Mouse (Mus musculus): Measurements from ENCODE around the gene Fam240a. TPM values are rescaled to one million over a fixed set of nuclear protein-coding genes. Genes with fewer than 3 reads are reported as not detected.

The Fam240a gene
- total and polyA plus RNA-seq, 3 experiments: not detected

DNA sequence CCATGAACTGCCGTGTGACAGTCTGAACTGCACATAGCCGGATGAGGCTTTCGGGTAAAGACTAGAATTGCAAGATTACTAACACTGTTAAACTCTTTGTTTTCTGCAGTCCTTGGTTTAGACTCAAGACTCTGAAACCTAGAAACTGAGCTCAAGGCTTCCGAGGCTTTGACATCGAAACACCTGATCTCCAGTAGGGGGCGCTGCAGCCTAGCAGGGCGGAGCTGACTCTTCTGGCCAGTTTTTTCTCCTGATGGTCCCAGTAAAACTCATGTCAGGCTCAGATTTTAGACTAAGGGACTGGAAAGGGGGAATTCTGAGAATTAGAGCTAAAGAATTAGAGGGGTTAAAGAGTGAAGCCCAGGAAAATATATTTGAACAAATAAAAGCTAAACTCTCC is 6.1 kb upstream of the Fam240a start:
- H3K4me3 ChIP-seq (ENCODE audit: control insufficient read depth in 1 of 2, insufficient read depth in 1 of 2, low read depth in 2 of 2, low read length in 2 of 2): no peak overlapping the region
- H3K9me3 ChIP-seq (replicated peaks; ENCODE audit: insufficient read depth, low read length): no peaks in the 10 kb centered on the region
- peak; percentile 48 for DNase-seq (ENCODE audit: low read depth, low spot score)
- H3K9ac ChIP-seq (ENCODE audit: control insufficient read depth, low read depth, low read length, poor library complexity, severe bottlenecking): no peak overlapping the region
- TF ChIP-seq CTCF (IDR thresholded peaks at IDR 0.05 in 2 of 3, conservative IDR thresholded peaks at IDR 0.05 in 1 of 3; ENCODE audit: control insufficient read depth in 1 of 3, insufficient read depth in 1 of 3, low read depth in 2 of 3, low read length in 3 of 3, poor library complexity in 1 of 3, severe bottlenecking in 1 of 3) (peak; percentile 72 to 89 (median 73)), RAD21 (IDR thresholded peaks at IDR 0.05; ENCODE audit: low read depth, low read length) (peak; percentile 64), SMC3 (IDR thresholded peaks at IDR 0.05; ENCODE audit: low read depth, low read length) (peak; percentile 46), MAX (IDR thresholded peaks at IDR 0.05; ENCODE audit: low read length) (no peak), TCF12 (IDR thresholded peaks at IDR 0.05; ENCODE audit: low read depth, low read length) (no peak), POLR2AphosphoS5 (IDR thresholded peaks at IDR 0.05; ENCODE audit: borderline replicate concordance, low read depth, low read length) (no peak)
- H3K27ac ChIP-seq (ENCODE audit: control insufficient read depth, low read depth, low read length): no peak overlapping the region
- H3K4me1 ChIP-seq (ENCODE audit: control insufficient read depth in 1 of 2, insufficient read depth in 2 of 2, low read length in 2 of 2): no peaks in the 10 kb centered on the region
- no peaks in the 10 kb centered on the region for H3K36me3 ChIP-seq (ENCODE audit: control insufficient read depth in 1 of 2, insufficient read depth in 2 of 2, low read length in 2 of 2)
- no peaks in the 10 kb centered on the region for H3K79me2 ChIP-seq (ENCODE audit: control insufficient read depth, insufficient read depth, low read length, poor library complexity)
- no peaks in the 10 kb centered on the region for H3K27me3 ChIP-seq (ENCODE audit: control insufficient read depth in 1 of 2, insufficient read depth in 2 of 2, low read length in 2 of 2)

DNA sequence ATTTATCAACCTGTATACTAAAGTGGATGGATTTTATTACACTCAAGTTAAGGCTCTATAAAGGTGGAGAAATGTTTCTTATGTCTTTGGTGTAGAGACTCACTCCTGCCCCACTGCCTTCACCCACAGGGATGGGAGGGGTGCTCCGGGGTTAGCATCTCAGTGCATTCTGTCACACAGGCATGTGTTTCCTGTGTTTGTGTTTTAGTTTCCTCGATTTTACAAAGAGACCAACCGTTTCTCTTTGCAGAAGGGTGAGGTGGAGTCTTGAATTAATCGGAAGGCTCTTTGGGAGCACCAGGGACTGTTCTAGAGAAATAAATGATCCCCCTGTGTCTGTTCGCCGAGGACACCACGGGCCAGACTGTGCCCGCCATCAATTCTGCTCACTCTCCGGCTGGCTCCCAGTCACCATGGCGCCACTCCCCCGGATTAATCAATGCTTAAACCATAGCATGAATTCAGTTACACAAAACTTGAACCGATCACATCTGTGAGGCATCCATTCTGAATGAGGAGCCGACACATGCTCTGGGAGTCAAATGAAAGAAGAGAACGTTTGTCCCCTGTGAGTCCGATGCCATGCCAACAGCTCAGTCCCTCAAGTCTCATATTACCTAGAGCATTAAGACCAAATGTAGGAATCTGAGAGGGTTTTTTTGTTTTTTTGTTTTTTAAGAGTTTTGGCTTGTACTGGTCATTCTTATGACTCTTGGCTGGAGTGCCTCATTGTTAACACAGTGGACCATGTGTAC is 4.2 kb upstream of the Fam240a start:
- Histone ChIP-seq H3K9ac (ENCODE audit: control insufficient read depth, low read depth, low read length, poor library complexity, severe bottlenecking) (no peak overlapping the region), H3K4me1 (ENCODE audit: control insufficient read depth in 1 of 2, insufficient read depth in 2 of 2, low read length in 2 of 2) (no peaks in the 10 kb centered on the region), H3K27me3 (ENCODE audit: control insufficient read depth in 1 of 2, insufficient read depth in 2 of 2, low read length in 2 of 2) (no peaks in the 10 kb centered on the region), H3K36me3 (ENCODE audit: control insufficient read depth in 1 of 2, insufficient read depth in 2 of 2, low read length in 2 of 2) (no peaks in the 10 kb centered on the region), H3K4me3 (ENCODE audit: control insufficient read depth in 1 of 2, insufficient read depth in 1 of 2, low read depth in 2 of 2, low read length in 2 of 2) (no peak overlapping the region), H3K9me3 (replicated peaks; ENCODE audit: insufficient read depth, low read length) (no peaks in the 10 kb centered on the region), H3K79me2 (ENCODE audit: control insufficient read depth, insufficient read depth, low read length, poor library complexity) (no peaks in the 10 kb centered on the region), H3K27ac (ENCODE audit: control insufficient read depth, low read depth, low read length) (no peak overlapping the region)
- DNase-seq (ENCODE audit: low read depth, low spot score): no peak
- TF ChIP-seq GABPA (IDR thresholded peaks at IDR 0.05; ENCODE audit: low read depth, low read length): no peak
- no peak for TF ChIP-seq MAZ (IDR thresholded peaks at IDR 0.05; ENCODE audit: low read depth, low read length)
- TF ChIP-seq MXI1 (IDR thresholded peaks at IDR 0.05; ENCODE audit: low read depth, low read length): no peak

DNA sequence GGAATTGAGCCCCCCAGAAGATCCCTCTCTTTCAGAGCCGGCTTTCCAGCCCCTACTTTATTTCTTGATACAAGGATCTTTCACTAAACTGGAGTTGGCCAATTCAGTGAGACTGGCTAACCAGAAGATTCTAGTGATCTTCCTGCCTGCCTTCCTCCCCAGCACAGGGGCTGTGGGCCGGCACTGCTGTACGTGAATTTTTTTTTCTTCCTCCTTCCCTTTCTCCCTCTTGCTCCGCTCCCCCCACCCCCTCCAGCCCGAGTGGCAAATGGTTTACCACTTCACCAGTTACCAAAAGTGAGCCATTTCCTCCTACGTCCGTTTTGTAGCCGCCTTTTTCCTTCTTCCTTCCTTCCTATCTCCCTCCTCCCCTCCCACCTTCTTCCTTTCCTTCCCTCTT is 1.2 kb downstream of the Fam240a start:
- Histone ChIP-seq H3K4me3 (ENCODE audit: control insufficient read depth in 1 of 2, insufficient read depth in 1 of 2, low read depth in 2 of 2, low read length in 2 of 2) (no peak overlapping the region), H3K27ac (ENCODE audit: control insufficient read depth, low read depth, low read length) (no peak overlapping the region), H3K4me1 (ENCODE audit: control insufficient read depth in 1 of 2, insufficient read depth in 2 of 2, low read length in 2 of 2) (no peaks in the 10 kb centered on the region), H3K27me3 (ENCODE audit: control insufficient read depth in 1 of 2, insufficient read depth in 2 of 2, low read length in 2 of 2) (no peaks in the 10 kb centered on the region), H3K9me3 (replicated peaks; ENCODE audit: insufficient read depth, low read length) (no peaks in the 10 kb centered on the region), H3K79me2 (ENCODE audit: control insufficient read depth, insufficient read depth, low read length, poor library complexity) (no peaks in the 10 kb centered on the region), H3K36me3 (ENCODE audit: control insufficient read depth in 1 of 2, insufficient read depth in 2 of 2, low read length in 2 of 2) (no peaks in the 10 kb centered on the region), H3K9ac (ENCODE audit: control insufficient read depth, low read depth, low read length, poor library complexity, severe bottlenecking) (no peak overlapping the region)
- DNase-seq (ENCODE audit: low read depth, low spot score): no peak
- TF ChIP-seq BHLHE40 (IDR thresholded peaks at IDR 0.05; ENCODE audit: borderline replicate concordance, low read depth, low read length) (no peak), MXI1 (IDR thresholded peaks at IDR 0.05; ENCODE audit: low read depth, low read length) (no peak), NRF1 (IDR thresholded peaks at IDR 0.05; ENCODE audit: insufficient read depth, low read depth, low read length, poor library complexity, severe bottlenecking) (no peak), KAT2A (conservative IDR thresholded peaks at IDR 0.05; ENCODE audit: low read depth, low read length) (no peak), CTCF (IDR thresholded peaks at IDR 0.05 in 2 of 3, conservative IDR thresholded peaks at IDR 0.05 in 1 of 3; ENCODE audit: control insufficient read depth in 1 of 3, insufficient read depth in 1 of 3, low read depth in 2 of 3, low read length in 3 of 3, poor library complexity in 1 of 3, severe bottlenecking in 1 of 3) (no peak), TBP (IDR thresholded peaks at IDR 0.05; ENCODE audit: low read depth, low read length) (no peak), POLR2A (IDR thresholded peaks at IDR 0.05; ENCODE audit: control insufficient read depth in 1 of 2, insufficient read depth in 1 of 2, low read depth in 1 of 2, low read length in 2 of 2, poor library complexity in 1 of 2) (no peak), MAX (IDR thresholded peaks at IDR 0.05; ENCODE audit: low read length) (no peak), CHD1 (IDR thresholded peaks at IDR 0.05; ENCODE audit: low read depth, low read length) (no peak), GATA1 (IDR thresholded peaks at IDR 0.05; ENCODE audit: low read depth, low read length) (no peak), ETS1 (IDR thresholded peaks at IDR 0.05; ENCODE audit: low read depth, low read length) (no peak)

Data from MEL (cell line).